Mouse (Mus musculus) heart, postnatal 10 days (tissue): ENCODE data around the gene Rngtt. TPM values are rescaled to one million over a fixed set of nuclear protein-coding genes. Genes with fewer than 3 reads are reported as not detected.

Experiments
- microRNA-seq, 2 experiments: library from miRNA; unstranded; fragments of <30 nt; microRNA quantifications; one replicate each; pipeline ENCODE4 v1.2.0; 2022
- total RNA-seq, 2 experiments: library from RNA; stranded (reverse); gene quantifications; 2 replicates each; pipeline ENCODE4 v1.2.3; 2021

Gene Rngtt
- total RNA-seq, 2 experiments from 2014 or later: 11.8 to 13.0 TPM

Small RNAs within 50 kb of the gene (microRNA-seq; reads per million reads assigned to microRNA genes)
- gene Mir8118: 0 to 0.71 reads per million in 2 experiments

Other genes with a start within 250 kb of the Rngtt start
- gene Gabrr2, start 247.3 kb upstream of the Rngtt start, total RNA-seq: under 1 TPM in 1 of 2 experiments, not detected in 1; 0.41 TPM
- gene Gabrr1, start 177.8 kb upstream of the Rngtt start, total RNA-seq: under 1 TPM; 0.41 to 0.50 TPM
- 10 to 100 TPM; 26.8 to 27.6 TPM for gene Pm20d2, start 120.6 kb upstream of the Rngtt start, total RNA-seq
- under 1 TPM in 1 of 2 experiments, not detected in 1; 0.22 TPM for gene Srsf12, start 101.3 kb upstream of the Rngtt start, total RNA-seq
- 100 to 1,000 TPM; 122 to 127 TPM for gene Pnrc1, start 20.1 kb upstream of the Rngtt start, total RNA-seq